Mouse (Mus musculus): Measurements from ENCODE around the gene Bcas2.
"Not testable (repeated sequence)": the region's sequence is repeated elsewhere in the genome, so short reads cannot be mapped to it uniquely, and the experiment has no call there.

The Bcas2 gene

DNA sequence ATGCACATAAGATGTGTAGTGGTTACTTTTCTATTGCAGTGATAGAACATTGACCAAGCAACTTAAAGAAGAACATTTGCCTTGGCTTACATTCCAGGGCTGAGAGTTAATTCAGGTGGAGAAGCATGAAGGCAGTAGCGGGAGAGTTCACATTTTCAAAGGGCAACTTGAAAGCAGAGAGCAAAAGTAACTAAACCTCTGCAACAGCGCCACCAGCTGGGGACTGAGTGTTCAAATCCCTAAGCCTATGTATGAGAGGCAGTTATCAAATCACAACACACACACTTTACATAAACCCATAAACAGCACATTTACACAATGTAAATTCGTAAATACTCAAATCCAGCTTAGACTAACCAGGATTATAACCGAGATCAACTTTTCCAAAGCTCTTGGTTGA lies 1.7 kb upstream of the Bcas2 start:
- peak; percentile 55 for DNase-seq (ENCODE audit: low spot score)

DNA sequence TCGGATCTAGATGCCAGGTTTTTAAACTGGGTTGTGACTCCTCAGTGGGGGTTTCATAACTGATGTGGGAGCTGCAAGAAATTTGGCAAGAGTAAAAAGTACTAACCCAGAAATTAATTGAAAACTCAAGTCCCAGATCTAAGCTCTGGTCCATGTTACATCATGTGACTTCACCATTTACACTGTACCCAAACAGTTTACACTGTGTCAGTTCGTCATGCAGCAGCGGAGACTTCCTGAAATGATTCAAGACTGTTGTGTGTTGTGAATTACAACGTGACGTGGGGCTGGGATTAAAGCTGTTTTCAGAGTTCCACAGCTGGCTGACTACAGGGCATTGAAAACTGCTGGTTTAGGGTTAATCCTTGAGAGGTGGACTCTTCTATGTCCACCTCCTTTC lies 1.2 kb downstream of the Bcas2 start:
- no peak for DNase-seq (ENCODE audit: low spot score)

DNA sequence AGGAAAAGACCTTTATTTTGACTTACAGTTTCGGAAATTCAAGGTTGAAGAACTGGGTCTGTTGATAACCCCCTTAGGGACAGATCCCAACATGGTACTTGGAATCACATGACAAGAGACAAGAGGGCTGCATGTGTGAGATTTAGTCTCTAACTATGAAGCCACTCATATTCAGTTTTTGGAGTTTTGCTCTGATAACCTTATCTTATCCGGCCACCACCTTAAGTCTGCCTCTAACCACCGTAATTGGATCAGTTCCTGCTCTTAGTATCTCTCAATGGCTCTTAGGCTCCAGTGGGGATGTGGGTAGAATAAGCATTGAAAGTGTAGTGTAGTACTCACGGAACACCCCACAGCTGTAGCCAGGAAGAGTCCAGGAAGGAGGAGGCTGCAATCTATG lies 5.3 kb downstream of the Bcas2 start:
- no peak for DNase-seq (ENCODE audit: low spot score)

DNA sequence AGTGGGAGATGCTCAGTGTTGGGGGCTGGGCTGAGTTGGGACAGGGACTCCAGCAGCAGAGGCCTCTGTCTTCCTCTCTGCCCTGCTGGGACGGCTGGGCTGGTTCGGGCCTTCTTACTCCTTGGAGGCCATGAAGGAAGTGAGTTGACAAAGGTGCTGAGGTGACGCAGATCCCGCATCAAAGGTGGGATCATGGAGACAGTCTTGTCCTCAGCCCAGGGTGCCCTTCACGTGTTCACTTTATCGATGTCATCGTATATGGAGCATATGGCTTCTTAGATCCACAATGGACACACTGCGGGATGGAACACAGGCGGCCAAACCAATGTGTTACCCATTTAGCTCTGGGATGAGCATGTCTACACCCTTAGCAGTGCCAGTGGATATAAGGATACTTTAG lies 8.1 kb downstream of the Bcas2 start:
- no peak for DNase-seq (ENCODE audit: low spot score)

DNA sequence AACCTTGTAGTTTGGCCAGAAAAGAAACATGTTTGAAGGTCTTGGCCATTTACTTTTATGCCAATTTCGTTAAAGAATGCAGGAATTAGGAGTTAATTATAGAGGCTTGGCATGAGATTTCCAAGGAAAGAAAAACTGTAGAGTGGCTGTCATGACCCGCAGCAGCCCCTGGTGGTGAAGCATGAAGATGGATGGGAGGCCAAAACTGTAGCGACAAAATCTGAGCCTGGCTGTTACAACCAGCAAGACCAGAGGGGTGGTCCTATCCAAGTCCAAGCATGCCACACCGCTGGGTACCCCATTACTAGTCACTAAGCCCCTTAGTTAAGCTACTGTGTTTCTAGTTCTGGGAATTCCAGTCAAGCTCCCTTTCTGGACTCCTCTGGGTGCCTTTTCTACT lies 9.7 kb downstream of the Bcas2 start:
- no peak for DNase-seq (ENCODE audit: low spot score)

DNA sequence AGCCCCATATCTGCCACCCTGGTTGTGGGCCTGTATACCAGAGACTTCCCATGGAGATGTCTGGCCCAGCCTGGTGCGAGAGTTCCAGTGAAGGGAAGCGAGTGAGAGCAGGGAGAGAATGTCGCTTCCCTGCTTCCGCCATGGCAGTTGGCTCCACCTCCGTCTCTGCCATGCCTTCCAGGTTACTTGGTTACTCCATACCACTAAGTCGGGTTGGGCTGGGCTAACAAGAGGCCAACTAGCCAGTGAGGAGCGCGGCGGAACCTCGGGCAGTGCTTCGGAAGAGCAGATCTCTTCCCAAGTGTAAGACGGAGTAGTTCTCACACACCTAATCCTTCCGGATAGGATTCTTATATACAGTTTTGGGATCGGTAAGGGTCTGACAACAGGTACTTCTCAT lies 11.4 kb downstream of the Bcas2 start:
- no peak for DNase-seq (ENCODE audit: low spot score)

DNA sequence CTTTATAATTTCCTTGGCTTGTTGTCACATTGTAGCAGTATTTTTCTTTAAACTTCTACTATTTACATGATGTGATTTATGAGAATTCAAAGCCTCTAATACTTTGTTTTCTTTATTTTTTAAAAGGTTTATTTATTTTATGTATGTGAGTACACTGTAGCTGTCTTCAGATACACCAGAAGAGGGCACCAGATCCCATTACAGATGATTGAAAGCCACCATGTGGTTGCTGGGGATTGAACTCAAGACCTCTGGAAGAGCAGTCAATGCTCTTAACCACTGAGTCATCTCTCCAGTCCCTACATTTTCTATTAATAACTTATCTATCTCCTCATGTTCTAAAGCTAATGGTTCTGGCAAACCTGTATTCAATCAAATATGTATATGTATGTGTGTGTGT lies 13.0 kb downstream of the Bcas2 start:
- DNase-seq (ENCODE audit: low spot score), result not testable (repeated sequence)

DNA sequence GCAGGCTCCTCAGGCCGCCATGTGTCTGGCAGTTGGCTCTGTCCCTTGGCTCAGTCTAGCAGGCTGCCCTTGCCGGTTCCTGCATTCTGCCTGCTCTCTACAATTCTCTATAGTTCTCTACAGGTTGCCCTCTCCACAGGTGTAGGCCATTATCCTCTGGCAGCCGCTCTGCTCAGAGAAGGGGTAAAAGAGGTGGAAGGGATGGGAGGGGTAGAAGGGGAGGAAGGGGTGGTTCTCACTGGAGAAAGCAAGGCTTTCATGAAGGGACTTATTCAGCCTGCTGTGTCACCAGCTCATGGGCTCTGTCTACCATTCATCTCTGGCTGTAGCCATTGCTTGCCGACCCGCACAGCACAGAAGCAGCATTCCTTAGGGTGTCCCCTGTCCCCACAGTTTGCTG lies 17.0 kb downstream of the Bcas2 start:
- no peak for DNase-seq (ENCODE audit: low spot score)

DNA sequence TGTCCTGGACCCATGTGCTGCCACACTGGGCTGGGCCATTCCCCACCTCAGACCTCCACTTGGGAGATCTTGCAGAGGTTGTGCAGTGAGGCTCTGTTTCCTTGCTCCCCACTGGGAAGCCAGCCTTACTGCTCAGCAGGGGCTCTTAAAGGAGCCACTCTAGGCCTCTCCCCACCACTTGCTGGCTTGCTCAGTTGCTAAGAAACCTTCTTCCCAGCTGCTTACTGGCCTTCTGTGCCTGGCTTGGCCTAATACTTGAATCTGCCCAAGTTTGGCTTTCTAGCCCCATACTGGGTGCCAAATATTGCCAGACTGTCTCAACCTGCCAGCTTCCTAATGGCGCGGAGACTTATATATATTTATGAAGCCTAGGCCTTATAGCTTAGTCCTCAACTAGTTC lies 17.4 kb downstream of the Bcas2 start:
- DNase-seq (ENCODE audit: low spot score), result no peak

DNA sequence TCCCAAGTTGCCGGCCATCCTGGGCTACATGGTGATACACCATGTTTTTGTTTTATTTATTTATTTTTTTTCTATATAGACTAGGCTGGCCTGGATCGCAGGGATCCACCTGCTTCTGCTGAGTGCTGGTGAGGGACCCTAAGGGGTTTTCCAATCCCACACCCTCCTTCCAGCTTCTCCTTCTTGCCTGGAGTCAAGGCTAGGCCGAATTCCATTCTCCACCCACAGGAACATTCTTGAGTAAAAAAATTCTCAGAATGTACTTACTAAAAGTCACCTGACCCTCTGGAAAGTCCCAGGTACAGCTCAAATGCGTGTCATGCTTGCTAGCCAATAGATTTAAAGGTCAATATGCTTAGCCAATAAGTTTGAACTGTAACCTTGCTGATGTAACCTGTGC lies 20.7 kb downstream of the Bcas2 start:
- DNase-seq (ENCODE audit: low spot score), result no peak

DNA sequence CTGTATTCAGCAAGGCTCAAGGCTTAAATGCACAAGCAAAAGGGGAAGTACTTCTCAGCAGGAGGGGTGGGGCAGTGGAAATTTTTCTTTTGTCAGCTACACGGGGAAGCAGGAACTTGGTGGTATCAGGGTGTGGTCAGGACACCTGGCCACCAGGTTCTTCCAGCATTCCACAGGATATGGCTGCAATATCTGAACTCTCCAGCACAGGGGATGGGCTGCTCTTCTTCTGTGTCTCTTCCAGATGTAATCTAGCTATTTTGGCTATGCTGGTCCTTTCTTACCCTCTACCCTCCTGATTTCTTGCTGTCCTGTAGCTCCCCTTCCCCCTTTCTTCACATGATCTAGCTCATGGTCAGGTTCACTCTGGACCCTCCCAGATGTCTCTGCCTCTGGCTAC lies 21.7 kb downstream of the Bcas2 start:
- DNase-seq (ENCODE audit: low spot score), result no peak

DNA sequence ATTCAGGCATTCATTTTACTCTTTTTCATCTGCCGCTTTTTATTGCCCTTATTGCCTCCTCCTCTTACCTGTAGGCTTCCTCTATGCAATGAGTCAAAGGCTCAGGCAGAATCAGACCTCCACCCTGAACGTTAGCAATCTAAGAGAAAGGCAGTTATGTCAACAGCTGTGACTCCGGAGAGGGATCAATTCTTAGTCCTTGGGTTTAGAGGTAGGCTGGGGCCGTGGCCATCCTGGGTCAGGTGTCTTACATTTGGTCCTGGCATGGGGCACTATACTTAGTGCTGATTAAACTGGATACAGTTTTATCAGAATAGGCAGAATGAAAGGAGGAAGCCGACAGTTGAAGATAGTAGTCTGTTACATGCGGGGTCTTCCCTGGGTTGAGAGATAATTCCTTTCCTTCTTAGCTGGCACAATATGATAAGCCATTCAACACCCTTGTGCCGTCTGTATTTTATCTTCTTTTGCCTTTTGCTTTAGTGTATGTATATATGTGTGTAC lies 24.9 kb downstream of the Bcas2 start:
- no peak for DNase-seq (ENCODE audit: low spot score)

DNA sequence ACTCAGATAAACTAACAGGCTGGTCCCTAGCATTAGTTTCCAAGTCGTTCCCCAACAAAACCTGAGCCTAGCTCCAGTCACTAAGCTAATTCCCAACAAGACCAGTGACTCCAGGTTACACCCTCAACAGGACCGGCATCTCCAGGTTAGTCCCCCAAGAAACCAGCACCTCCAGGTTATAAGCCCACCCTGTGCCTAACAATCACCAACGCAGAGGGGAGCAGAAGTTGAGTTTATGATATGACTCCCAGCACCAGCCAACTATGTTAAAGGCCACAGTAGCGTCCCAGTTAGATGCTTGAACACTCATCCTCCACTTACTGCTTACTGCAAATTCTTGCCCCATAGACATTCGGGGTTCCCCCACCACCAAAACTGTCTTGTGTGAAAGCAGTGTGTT lies 27.9 kb downstream of the Bcas2 start:
- no peak for DNase-seq (ENCODE audit: low spot score)

DNA sequence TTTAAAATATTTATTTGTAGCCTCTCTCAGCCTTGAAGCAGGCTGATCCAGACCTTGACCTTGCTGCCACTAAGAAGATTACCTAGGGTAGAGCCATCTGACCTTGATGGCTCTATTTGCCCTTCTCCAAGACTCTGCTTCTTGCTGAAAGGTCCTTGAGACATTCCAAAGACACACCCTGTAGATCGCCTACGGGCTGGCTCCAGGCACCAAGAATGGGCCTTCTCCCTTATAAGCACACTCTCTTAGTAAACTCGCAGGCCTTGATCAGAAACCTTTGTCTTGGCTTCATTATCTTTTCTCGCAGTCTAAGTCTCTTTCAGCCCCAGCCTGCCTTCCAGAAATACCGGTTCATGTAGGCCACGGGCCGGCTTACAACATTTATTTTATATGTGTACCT lies 29.6 kb downstream of the Bcas2 start:
- not testable (repeated sequence) for DNase-seq (ENCODE audit: low spot score)

DNA sequence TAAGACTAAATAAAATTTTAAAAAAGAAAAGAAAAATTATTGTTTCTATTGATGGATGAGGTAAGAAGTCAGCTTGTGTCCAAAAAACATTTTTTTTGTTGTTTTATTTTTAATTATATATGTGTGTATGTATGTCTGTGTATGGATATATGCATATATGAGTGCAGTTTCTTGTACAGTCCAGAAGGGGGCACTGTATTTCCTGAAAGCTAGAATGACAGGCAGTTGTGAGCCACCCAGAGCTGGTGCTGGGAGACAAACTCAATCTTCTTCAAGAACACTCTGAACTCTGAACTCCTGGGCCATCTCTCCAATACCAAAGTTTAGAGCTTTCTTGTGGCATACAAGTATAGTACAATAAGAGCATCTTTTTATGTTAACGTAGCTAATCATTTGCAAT lies 32.1 kb downstream of the Bcas2 start:
- no peak for DNase-seq (ENCODE audit: low spot score)

DNA sequence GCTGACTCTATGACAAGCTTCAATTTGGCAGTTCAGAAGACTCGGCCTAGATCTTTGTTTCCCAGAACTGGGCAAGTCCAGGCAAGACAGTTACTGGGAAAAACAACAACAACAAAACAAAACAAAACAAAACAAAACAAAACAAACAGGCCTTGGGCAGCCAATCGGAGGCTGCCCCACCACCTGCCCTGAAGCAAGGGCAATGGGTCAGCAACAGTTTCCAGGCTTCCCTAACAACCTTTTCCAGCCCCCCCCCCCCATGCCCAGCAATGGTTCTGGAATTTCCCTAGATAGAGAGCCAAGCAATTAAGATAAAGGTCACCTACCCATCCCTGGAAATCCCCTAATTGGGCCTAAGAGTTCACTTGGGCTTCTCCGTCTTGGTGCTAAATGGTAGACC lies 33.0 kb downstream of the Bcas2 start:
- DNase-seq (ENCODE audit: low spot score), result no peak

DNA sequence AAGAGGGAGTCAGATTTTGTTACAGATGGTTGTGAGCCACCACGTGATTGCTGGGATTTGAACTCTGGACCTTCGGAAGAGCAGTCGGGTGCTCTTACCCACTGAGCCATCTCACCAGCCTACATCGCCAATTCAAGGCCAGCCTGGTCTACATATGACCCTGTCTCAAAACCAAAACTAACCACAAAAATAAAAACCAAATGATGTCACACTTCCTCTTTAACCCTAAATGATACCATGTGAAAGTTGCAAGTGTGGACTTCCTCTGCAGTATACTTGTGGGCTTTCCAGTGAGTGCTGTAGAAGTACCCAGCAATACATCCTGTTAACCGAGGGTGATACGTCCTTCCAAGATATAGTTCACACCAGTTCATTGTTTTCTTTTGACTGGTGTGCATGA lies 34.9 kb downstream of the Bcas2 start:
- no peak for DNase-seq (ENCODE audit: low spot score)

DNA sequence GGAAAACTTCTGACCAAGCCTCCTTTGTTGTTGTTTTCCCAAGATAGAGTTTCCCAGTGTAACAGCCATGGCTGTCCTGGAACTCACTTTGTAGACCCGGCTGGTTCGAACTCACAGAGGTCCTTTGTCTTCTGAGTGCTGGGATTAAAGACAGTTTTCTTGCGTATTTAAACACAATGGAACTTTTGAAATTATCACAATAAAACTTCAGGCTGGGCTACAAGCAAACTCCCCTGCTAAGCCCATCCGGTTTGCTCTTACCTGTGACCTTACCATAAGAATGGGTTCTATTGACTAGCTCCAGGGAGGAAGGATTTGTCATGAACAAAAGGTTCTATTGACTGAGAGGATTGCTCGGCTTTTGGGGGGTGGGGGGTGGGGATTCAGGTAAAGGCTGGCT lies 36.3 kb downstream of the Bcas2 start:
- DNase-seq (ENCODE audit: low spot score), result no peak

DNA sequence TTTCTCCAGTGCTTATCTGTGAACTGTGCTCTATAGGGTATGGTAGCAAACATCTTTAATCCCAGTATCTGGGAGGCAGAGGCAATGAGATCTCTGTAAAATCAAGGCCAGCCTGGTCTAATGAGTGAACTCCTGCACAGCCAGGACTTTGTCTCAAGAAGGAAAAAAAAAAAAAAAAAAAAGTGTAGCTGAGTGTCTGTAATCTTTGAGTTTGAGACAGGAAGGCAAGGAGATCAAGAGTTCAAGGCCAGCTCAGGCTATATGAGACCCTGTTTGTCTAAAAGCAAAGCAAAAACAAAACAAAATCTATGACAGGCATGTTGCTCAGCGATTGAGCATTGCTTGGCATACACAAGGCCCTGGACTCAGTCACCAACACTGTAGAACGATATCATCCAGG lies 36.8 kb downstream of the Bcas2 start:
- no peak for DNase-seq (ENCODE audit: low spot score)

DNA sequence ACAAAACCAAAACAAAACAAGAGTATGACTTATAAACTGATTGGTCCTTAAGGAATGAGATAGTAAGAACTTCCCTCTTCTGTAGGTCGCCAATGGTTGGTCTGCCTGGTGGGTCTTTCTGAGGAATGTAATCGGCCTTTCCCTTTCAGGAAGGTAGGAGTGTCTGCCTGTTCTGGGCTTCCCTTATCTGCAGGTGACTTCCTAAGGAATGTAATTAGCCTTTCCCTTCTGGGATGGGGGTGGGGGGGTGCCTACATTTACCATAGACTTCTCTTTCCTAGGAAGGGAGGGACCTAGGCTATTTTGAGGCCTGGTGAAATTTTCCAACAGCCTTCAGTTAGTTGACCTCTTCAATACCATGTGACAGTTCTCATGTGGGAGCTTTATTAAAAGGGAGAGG lies 39.6 kb downstream of the Bcas2 start:
- no peak for DNase-seq (ENCODE audit: low spot score)

DNA sequence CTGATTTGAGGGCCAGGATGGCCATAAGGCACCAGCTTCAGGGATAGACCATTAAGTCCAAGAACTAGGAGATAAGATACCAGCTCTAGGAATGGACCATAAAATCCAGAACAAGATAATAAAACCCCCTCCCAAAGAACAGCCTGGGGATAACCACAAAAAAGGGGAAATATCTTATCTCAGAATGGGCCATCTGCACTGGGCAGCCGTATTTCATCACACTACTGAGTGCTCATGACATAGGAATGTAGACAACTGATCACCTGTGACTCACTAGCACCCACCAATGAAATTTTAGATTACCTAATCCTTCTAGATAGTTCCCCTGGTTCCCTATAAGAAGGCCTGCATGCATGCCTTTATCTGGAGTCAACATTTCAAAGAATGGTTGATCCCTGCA lies 40.7 kb downstream of the Bcas2 start:
- DNase-seq (ENCODE audit: low spot score), result no peak

DNA sequence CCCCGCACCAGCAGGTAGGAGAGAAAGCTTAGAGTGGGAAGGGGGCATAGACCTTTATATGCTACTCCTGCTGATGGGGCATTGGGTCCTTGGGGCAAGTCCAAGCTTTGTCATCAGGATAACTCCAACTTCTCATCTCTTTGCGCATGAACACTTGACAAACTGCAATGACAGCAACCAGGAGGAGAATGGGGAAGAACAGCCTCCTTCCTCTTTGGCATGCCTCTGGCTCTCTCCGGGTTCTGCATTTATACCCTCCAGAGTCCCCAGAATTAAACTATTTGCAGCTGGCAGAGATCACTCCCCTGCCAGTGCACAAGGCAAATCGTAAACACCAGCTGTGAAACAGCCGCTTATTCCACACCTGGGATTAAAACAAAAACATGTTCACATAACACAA lies 42.1 kb downstream of the Bcas2 start:
- no peak for DNase-seq (ENCODE audit: low spot score)

DNA sequence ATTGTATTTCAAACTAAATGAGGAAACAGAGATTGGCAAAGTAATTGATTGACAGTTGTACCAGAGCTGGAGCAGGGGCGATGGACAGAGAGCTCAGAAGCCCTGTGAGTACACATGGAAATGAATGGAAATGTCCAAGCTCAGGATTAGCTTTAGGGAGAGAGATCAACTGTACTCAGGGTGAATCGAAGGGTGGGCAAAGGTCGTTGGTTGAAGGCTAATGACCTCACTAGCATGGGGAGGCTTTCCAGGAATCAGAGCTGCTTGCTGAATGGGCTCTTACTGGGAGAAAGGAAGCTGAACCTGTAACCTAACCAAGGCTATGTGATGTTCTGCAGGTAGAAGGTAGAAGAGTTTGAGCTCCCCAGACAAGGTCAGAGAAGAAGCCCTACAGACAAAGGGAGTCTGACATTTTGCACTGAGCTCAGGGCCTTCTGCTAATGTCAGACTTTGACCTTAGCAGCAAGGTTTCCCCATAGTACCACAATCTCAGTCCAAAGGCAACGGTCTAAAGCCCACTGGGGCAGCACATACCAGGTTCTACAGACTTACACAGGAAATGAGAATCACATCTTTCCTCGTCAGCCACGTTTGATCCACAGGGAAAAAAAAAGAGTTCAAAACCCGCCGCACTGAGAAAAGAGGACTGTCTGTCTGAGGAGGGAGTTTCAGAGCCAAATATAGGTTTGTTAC lies 43.3 kb downstream of the Bcas2 start:
- no peak for DNase-seq (ENCODE audit: low spot score)

DNA sequence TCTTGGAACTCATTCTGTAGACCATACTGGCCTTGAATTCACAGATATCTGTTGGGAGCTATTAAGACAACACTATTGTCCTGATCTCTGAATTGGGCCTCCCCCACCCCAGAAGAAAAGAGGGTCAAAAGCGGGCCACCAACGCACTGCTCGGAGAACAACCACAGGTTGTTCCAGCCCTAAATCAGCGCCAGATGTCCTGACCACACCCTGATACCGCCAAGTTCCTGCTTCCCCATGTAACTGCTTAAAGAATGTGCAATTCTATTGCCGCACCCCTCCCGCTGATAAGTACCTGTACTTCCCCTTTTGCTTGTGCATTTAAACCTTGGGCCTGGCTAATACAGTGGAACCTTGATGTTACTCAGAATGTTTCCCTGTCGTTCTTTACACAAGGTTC lies 43.9 kb downstream of the Bcas2 start:
- not testable (repeated sequence) for DNase-seq (ENCODE audit: low spot score)

DNA sequence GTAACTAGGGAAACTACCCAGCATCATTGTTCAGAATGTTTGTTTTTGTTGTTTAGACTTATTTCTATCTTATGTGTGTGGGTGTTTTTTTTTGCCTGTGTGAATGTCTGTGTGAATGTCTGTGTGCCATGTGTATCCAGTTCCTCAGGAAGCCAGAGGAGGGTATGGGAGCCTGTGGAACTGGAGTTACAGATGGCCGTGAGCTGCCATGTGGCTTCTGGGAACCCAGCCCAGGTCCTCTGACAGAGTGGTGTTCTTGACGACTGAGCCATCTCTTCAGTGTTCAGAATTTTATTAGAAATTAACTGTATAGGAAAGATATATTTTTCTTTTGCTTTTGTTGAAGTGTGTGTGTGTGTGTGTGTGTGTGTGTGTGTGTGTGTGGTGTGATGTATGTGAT lies 50.0 kb downstream of the Bcas2 start:
- DNase-seq (ENCODE audit: low spot score), result no peak

Measured in left cerebral cortex, adult 11 months (tissue).